Mouse (Mus musculus) intestine, postnatal 0 days (tissue): ENCODE results near the gene Scaf8. TPM values are rescaled to one million over a fixed set of nuclear protein-coding genes. Genes with fewer than 3 reads are reported as not detected.
A peak's percentile ranks its signal among the peaks of the same experiment; 100 is the strongest.
"Not testable (repeated sequence)": the region's sequence is repeated elsewhere in the genome, so short reads cannot be mapped to it uniquely, and the experiment has no call there.

ENCODE experiments used
- ATAC-seq: fragments of 200-750 bp; cut with Nextera tagmentation; 2 replicates; pipeline ENCODE4 v1.8.0; 2017; ENCODE audit warnings: mild to moderate bottlenecking, moderate TSS enrichment, moderate library complexity
- H3K27ac ChIP-seq: fragments of 300-500 bp; sonication (generic); 2 replicates; pipeline ENCODE4 v1.5.1; 2014; ENCODE audit warnings: mild to moderate bottlenecking, low read depth, low read length, moderate library complexity
- H3K27me3 ChIP-seq: fragments of 300-500 bp; sonication (generic); replicated peaks from 2 replicates; pipeline ENCODE4 v1.6.1; 2014; ENCODE audit warnings: low read length, mixed read lengths; ENCODE audit not compliant: control insufficient read depth, insufficient read depth
- H3K36me3 ChIP-seq: fragments of 300-500 bp; sonication (generic); 2 replicates; pipeline ENCODE4 v1.6.1; 2014; ENCODE audit warnings: mild to moderate bottlenecking, moderate library complexity; ENCODE audit not compliant: control insufficient read depth, insufficient read depth
- H3K4me1 ChIP-seq: fragments of 300-500 bp; sonication (generic); replicated peaks from 2 replicates; pipeline ENCODE4 v1.6.1; 2014; ENCODE audit warnings: antibody characterized with exemption, low read length, mixed read lengths; ENCODE audit not compliant: control insufficient read depth, insufficient read depth
- H3K4me2 ChIP-seq: fragments of 300-500 bp; sonication (generic); replicated peaks from 2 replicates; pipeline ENCODE4 v1.6.1; 2014; ENCODE audit warnings: low read depth, mild to moderate bottlenecking, moderate library complexity
- H3K4me3 ChIP-seq: fragments of 300-500 bp; sonication (generic); 2 replicates; pipeline ENCODE4 v1.5.1; 2014; ENCODE audit warnings: low read depth, low read length
- H3K9ac ChIP-seq: fragments of 300-500 bp; sonication (generic); 2 replicates; pipeline ENCODE4 v1.6.1; 2014; ENCODE audit warnings: mild to moderate bottlenecking, low read depth, low read length
- H3K9me3 ChIP-seq: fragments of 300-500 bp; sonication (generic); 2 replicates; pipeline ENCODE4 v1.6.1; 2016; ENCODE audit warnings: mixed run types; ENCODE audit not compliant: control insufficient read depth
- CTCF ChIP-seq: sonication (generic); IDR thresholded peaks from 2 replicates; pipeline ENCODE4 v1.5.1; 2016; ENCODE audit warnings: low read depth, mild to moderate bottlenecking, control low read depth, antibody characterized with exemption, moderate library complexity
- WGBS: fragments of 180-500 bp; shearing (Covaris S2); extraction: QIAGEN DNeasy Blood & Tissue Kit; methylation state at CpG from one replicate; pipeline ENCODE4 v1.1.7; 2014; 5-methylcytosine and 5-hydroxymethylcytosine counted together
- polyA plus RNA-seq: library from polyadenylated mRNA; unstranded; fragments of >200 nt; fragmentation: Nextera tagmentation; extraction: Ambion mirVana; gene quantifications from 2 replicates; pipeline ENCODE4 v1.2.1, GENCODE M21; 2015

Scaf8 gene
- polyA plus RNA-seq, 1 experiment from 2014 or later: 8.3 TPM

DNA sequence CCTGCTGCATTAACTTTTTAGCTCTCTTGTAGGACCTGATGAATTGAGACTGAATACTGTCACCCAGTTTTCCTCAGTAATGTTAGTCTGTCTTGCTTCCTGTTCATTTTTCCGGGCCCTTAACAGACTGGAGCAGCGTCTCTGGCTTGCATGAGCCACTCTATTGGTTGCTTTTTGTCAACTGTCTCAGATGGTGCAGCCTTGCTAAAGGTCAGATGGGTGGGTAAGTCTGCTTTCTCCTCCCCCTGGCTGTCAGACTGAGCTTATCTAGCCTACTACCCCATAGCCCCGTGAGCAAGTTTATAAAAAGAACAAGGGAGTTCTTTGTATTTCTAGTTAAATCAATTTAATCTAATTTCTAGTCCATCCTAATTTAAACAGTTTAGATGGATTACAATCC is 23.6 kb downstream of the Scaf8 start:
- no peak overlapping the region for H3K9ac ChIP-seq
- no peaks in the 10 kb centered on the region for H3K27me3 ChIP-seq
- peaks cover 5% of the 10 kb centered on the region; the same call in 1 of the 2 replicates for H3K36me3 ChIP-seq
- no peak overlapping the region for H3K4me3 ChIP-seq
- 12% methylated on average over 3 of the region's 3 CpGs for WGBS
- H3K4me1 ChIP-seq: no peaks in the 10 kb centered on the region
- H3K4me2 ChIP-seq: no peak overlapping the region; the same call in 1 of the 2 replicates
- peak; percentile 51; the same call in 1 of the 2 replicates for ATAC-seq
- peak; percentile 25; the same call in 1 of the 2 replicates for TF ChIP-seq CTCF
- H3K27ac ChIP-seq: no peak overlapping the region; the same call in 1 of the 2 replicates
- no peaks in the 10 kb centered on the region for H3K9me3 ChIP-seq

DNA sequence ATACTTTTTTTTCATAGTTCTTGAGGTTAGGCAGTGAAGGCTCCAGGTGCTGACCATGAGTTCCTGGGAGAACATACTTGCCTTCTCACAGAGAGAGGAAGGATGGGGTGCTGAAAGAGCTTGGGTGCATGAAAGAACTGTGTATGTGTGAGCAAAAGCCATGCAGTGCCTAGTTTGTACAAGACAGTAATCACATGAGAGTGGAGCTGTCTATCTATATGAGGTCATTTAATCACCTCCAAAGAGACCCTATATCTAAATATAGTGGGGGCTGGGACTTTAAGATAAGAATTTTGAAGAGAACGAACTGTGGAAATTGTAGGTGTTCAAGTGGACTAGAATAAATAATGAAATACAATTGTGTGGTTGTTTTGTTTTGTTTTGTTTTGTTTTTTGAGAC is 25.3 kb downstream of the Scaf8 start:
- Histone ChIP-seq H3K9me3 (no peaks in the 10 kb centered on the region), H3K4me2 (no peak overlapping the region), H3K4me1 (no peaks in the 10 kb centered on the region), H3K36me3 (peaks cover 5% of the 10 kb centered on the region; the same call in 1 of the 2 replicates), H3K27me3 (no peaks in the 10 kb centered on the region), H3K27ac (no peak overlapping the region), H3K9ac (no peak overlapping the region), H3K4me3 (no peak overlapping the region)
- no peak for TF ChIP-seq CTCF
- 78% methylated on average over 1 of the region's 1 CpGs for WGBS
- ATAC-seq: no peak

- ATAC-seq: no peak
- WGBS: 74% methylated on average over 1 of the region's 1 CpGs
- no peaks in the 10 kb centered on the region for H3K36me3 ChIP-seq
Observed at GRCm38 (mm10) chr17:3148853-3149252, 34.1 kb downstream of the Scaf8 start.

GRCm38 (mm10) chr17:3149541-3149940 is 34.8 kb downstream of the Scaf8 start:
- H3K4me1 ChIP-seq: no peaks in the 10 kb centered on the region
- no peak overlapping the region for H3K4me3 ChIP-seq
- H3K4me2 ChIP-seq: no peak overlapping the region
- no peaks in the 10 kb centered on the region for H3K9me3 ChIP-seq
- H3K27ac ChIP-seq: no peak overlapping the region
- H3K9ac ChIP-seq: no peak overlapping the region
- H3K27me3 ChIP-seq: no peaks in the 10 kb centered on the region
- peak; percentile 61 for ATAC-seq
- peaks cover 6% of the 10 kb centered on the region; the same call in 1 of the 2 replicates for H3K36me3 ChIP-seq
- no peak for TF ChIP-seq CTCF
- 31% methylated on average over 1 of the region's 1 CpGs for WGBS

More at GRCm38 (mm10) chr17:3148853-3149252, 34.1 kb downstream of the Scaf8 start:
- H3K9ac ChIP-seq: no peak overlapping the region
- H3K9me3 ChIP-seq: no peaks in the 10 kb centered on the region
- H3K4me1 ChIP-seq: no peaks in the 10 kb centered on the region
- no peak overlapping the region for H3K4me2 ChIP-seq
- H3K4me3 ChIP-seq: no peak overlapping the region
- no peak for TF ChIP-seq CTCF
- no peak overlapping the region for H3K27ac ChIP-seq
- no peaks in the 10 kb centered on the region for H3K27me3 ChIP-seq

DNA sequence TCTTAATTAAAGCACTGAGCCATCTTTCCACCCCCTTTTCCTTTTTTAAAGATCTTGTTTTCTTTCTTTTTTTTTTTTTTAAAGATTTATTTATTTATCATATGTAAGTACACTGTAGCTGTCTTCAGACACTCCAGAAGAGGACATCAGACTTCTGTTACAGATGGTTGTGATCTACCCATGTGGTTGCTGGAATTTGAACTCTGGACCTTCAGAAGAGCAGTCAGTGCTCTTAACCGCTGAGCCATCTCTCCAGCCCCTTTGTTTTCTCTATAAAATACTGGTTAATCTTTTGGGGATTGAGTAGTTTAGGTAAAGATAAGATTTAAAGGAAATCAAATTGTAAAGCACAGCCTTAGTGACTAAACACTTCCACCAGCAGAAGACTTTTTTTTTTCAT is 35.9 kb downstream of the Scaf8 start:
- ATAC-seq, H3K27me3 ChIP-seq, H3K4me1 ChIP-seq, H3K4me3 ChIP-seq, H3K9me3 ChIP-seq, H3K4me2 ChIP-seq, H3K9ac ChIP-seq, H3K27ac ChIP-seq: not testable (repeated sequence)
- peaks cover 10% of the 10 kb centered on the region; the same call in 1 of the 2 replicates for H3K36me3 ChIP-seq
- WGBS: 47% methylated on average over 1 of the region's 1 CpGs

GRCm38 (mm10) chr17:3151181-3151580 is 36.4 kb downstream of the Scaf8 start:
- no peak for ATAC-seq
- Histone ChIP-seq H3K27me3 (no peaks in the 10 kb centered on the region), H3K4me2 (no peak overlapping the region), H3K9ac (no peak overlapping the region), H3K4me3 (no peak overlapping the region), H3K9me3 (no peaks in the 10 kb centered on the region), H3K4me1 (no peaks in the 10 kb centered on the region), H3K36me3 (peaks cover 15% of the 10 kb centered on the region; the same call in 1 of the 2 replicates), H3K27ac (no peak overlapping the region)
- no peak for TF ChIP-seq CTCF

DNA sequence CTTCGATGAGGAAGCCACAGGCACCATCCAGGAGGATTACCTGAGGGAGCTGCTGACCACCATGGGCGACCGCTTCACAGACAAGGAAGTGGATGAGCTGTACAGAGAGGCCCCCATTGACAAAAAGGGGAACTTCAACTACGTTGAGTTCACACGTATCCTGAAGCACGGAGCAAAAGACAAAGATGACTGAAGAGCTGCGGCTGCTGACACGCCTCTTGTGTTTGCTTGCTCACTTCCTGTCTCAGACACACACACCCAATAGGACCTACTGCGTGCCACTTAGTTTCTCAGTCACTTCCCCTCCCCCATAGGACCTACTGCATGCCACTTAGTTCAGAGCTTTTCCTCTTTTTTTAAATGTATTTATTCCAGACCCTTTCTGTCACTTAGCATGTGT is 41.4 kb downstream of the Scaf8 start:
- ATAC-seq: not testable (repeated sequence)
- H3K36me3 ChIP-seq: peaks cover 19% of the 10 kb centered on the region; the same call in 1 of the 2 replicates

More for the DNA sequence above, 41.4 kb downstream of the Scaf8 start:
- H3K27ac ChIP-seq, H3K4me1 ChIP-seq, H3K4me2 ChIP-seq, H3K27me3 ChIP-seq, H3K9me3 ChIP-seq, H3K9ac ChIP-seq, H3K4me3 ChIP-seq: not testable (repeated sequence)
- 87% methylated on average over 9 of the region's 9 CpGs for WGBS
